Mouse (Mus musculus) kidney, adult 2 months (tissue): ENCODE data around the gene Nfib. TPM values are rescaled to one million over a fixed set of nuclear protein-coding genes. Genes with fewer than 3 reads are reported as not detected.

Source experiments
- DNase-seq: peaks from one replicate; pipeline ENCODE4 v3.0.0; 2021
- H3K27ac ChIP-seq: fragments of 200-500 bp; 2 replicates; pipeline ENCODE4 v1.5.1; 2012; ENCODE audit warnings: low read depth, low read length, control low read depth, inconsistent platforms; ENCODE audit not compliant: insufficient read depth
- H3K27me3 ChIP-seq: fragments of 200-500 bp; replicated peaks from 2 replicates; pipeline ENCODE4 v1.6.1; 2012; ENCODE audit warnings: mild to moderate bottlenecking, moderate library complexity, low read length, inconsistent platforms; ENCODE audit not compliant: control insufficient read depth, insufficient read depth
- H3K36me3 ChIP-seq: fragments of 200-500 bp; 2 replicates; pipeline ENCODE4 v1.6.1; 2012; ENCODE audit warnings: mild to moderate bottlenecking, moderate library complexity, low read length, inconsistent platforms; ENCODE audit not compliant: control insufficient read depth, insufficient read depth
- H3K4me1 ChIP-seq: fragments of 200-500 bp; 2 replicates; pipeline ENCODE4 v1.6.1; 2011; ENCODE audit warnings: low read length; ENCODE audit not compliant: control insufficient read depth, insufficient read depth
- H3K4me3 ChIP-seq: fragments of 200-500 bp; 2 replicates; pipeline ENCODE4 v1.5.1; 2011; ENCODE audit warnings: mild to moderate bottlenecking, low read depth, low read length, control low read depth; ENCODE audit not compliant: insufficient read depth
- CTCF ChIP-seq: fragments of 200-500 bp; conservative IDR thresholded peaks from 2 replicates; pipeline ENCODE4 v1.5.1; 2011; ENCODE audit warnings: low read depth, mild to moderate bottlenecking, control low read depth, low read length, moderate library complexity, mixed read lengths; ENCODE audit not compliant: insufficient read depth, insufficient read length
- POLR2A ChIP-seq: fragments of 200-500 bp; IDR thresholded peaks from one replicate; pipeline ENCODE4 v1.6.1; 2011; ENCODE audit warnings: low read depth, low read length, control low read depth
- WGBS: fragments of 180-500 bp; shearing (Covaris S2); methylation state at CpG from one replicate; pipeline ENCODE4 v1.1.7; 2018; 5-methylcytosine and 5-hydroxymethylcytosine counted together
- polyA plus RNA-seq: library from polyadenylated mRNA; depleted of rRNA; stranded (reverse); fragments of >200 nt; gene quantifications from 2 replicates; pipeline ENCODE4 v1.2.3, GENCODE M21; 2012

The Nfib gene
- polyA plus RNA-seq, 1 experiment, result 17.6 TPM

DNA sequence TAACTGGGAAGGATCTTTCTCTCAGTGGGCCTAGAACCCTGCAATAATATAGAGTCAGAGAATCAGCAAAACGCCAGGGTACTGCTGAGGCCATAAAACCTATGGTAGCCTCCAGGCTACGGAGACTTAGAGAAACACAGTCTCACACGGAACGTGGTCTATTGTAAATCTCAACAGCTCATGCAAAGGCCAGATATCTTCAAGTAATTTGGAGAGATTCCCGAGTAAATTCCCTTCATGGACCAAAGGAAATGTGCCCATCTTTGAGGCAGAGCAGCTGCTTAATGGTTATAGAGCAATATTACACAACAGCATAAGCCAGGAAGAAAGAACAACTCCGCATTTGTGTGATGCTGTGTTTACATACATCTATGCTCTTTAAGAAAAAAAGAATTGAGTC is 341.6 kb downstream of the Nfib start:
- Histone ChIP-seq H3K27me3 (no peaks in the 10 kb centered on the region), H3K4me1 (peaks cover 12% of the 10 kb centered on the region), H3K4me3 (no peak overlapping the region), H3K27ac (0 out of 2 replicates have a peak overlapping the region, but pooled peaks have one; percentile 11), H3K36me3 (no peaks in the 10 kb centered on the region)
- 76% methylated on average over 6 of the region's 6 CpGs for WGBS
- no peak for DNase-seq
- TF ChIP-seq CTCF (no peak), POLR2A (no peak)

- DNase-seq, result no peak
- peaks cover 15% of the 10 kb centered on the region for H3K4me1 ChIP-seq
- H3K27ac ChIP-seq, result no peak overlapping the region
- no peaks in the 10 kb centered on the region for H3K27me3 ChIP-seq
- no peaks in the 10 kb centered on the region for H3K36me3 ChIP-seq
- TF ChIP-seq POLR2A (no peak), CTCF (no peak)
- 85% methylated on average over 3 of the region's 3 CpGs for WGBS
- no peak overlapping the region for H3K4me3 ChIP-seq
These were observed 343.3 kb downstream of the Nfib start for GRCm38 (mm10) chr4:82362294-82362693.

GRCm38 (mm10) chr4:82360081-82360511 is 345.5 kb downstream of the Nfib start:
- no peaks in the 10 kb centered on the region for H3K27me3 ChIP-seq
- no peak overlapping the region for H3K4me3 ChIP-seq
- WGBS, result 83% methylated on average over 4 of the region's 4 CpGs
- peaks cover 17% of the 10 kb centered on the region for H3K4me1 ChIP-seq
- no peaks in the 10 kb centered on the region for H3K36me3 ChIP-seq
- no peak for DNase-seq
- H3K27ac ChIP-seq, result no peak overlapping the region
- no peak for TF ChIP-seq POLR2A
- TF ChIP-seq CTCF, result no peak

DNA sequence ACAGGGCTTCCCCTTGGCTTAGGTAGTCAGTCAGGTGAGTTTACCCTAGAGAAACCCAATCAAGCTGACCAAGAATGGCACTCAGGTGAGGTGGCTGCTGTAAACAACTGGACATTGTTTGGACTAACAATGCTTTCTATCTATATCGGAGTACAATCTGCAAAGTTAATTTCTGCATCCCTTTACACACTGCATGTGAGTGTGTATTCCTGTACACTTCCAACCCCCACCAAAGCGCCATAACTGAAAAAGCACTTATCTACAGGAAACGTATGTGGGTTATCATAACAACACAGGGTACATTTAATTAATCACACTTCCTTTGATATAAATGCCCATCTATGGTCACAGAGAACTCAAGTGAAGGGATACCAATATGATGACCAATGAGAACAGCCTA is 346.4 kb downstream of the Nfib start:
- TF ChIP-seq POLR2A, result no peak
- no peak for TF ChIP-seq CTCF
- no peak for DNase-seq
- peaks cover 14% of the 10 kb centered on the region for H3K4me1 ChIP-seq
- no peaks in the 10 kb centered on the region for H3K27me3 ChIP-seq
- no peaks in the 10 kb centered on the region for H3K36me3 ChIP-seq
- no peak overlapping the region for H3K27ac ChIP-seq
- 70% methylated on average over 3 of the region's 3 CpGs for WGBS
- no peak overlapping the region for H3K4me3 ChIP-seq

DNA sequence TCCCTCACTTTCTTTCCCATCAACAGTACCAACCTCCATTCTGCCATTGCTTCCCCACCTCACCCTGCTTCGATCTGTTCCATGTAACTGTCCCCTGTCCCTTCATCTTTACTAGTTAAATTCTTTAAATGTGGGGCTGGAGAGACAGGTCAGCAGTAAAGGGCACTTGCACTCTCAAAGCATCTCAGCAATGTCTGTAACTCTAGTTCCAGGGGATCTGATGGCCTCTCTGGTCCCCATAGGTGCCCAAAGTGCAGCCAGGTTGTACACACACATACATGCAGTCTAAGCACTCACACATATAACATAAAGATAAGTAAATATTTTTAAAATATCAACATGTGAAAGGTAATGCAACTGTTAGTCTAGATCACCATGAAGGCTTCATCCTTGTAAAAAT is 356.5 kb downstream of the Nfib start:
- TF ChIP-seq CTCF, result no peak
- no peak for TF ChIP-seq POLR2A
- DNase-seq, result no peak
- Histone ChIP-seq H3K27me3 (no peaks in the 10 kb centered on the region), H3K4me1 (peaks cover 2% of the 10 kb centered on the region; the same call in 1 of the 2 replicates), H3K36me3 (peaks cover 3% of the 10 kb centered on the region; the same call in 1 of the 2 replicates), H3K4me3 (no peak overlapping the region), H3K27ac (no peak overlapping the region)
- 97% methylated on average over 1 of the region's 1 CpGs for WGBS

GRCm38 (mm10) chr4:82344787-82345186 is 360.8 kb downstream of the Nfib start:
- H3K4me3 ChIP-seq, result no peak overlapping the region
- H3K27me3 ChIP-seq, result no peaks in the 10 kb centered on the region
- H3K4me1 ChIP-seq, result peaks cover 2% of the 10 kb centered on the region; the same call in 1 of the 2 replicates
- TF ChIP-seq POLR2A (no peak), CTCF (no peak)
- WGBS, result 12% methylated on average over 4 of the region's 4 CpGs
- peak; percentile 89 for DNase-seq
- H3K27ac ChIP-seq, result no peak overlapping the region
- H3K36me3 ChIP-seq, result no peaks in the 10 kb centered on the region; the same call in 1 of the 2 replicates

DNA sequence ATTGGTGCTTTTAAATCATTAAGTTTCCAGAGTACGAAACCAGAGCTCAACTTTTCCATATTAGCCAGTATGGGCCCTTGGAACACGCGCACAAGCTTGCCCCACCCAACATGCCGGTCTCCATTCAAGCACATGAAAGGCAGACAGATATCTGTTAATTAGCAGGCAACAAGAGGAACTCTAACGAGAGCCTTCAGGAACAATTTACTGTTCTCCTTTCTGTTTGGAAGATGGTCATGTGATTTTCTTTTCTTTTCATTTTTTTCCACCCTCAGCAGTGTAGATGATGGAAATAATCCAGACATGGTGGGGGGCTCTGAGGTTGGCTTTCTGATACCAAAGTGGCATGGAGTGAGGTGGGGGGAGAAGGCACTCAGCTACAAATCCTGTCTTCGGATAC is 361.3 kb downstream of the Nfib start:
- H3K27ac ChIP-seq, result no peak overlapping the region
- WGBS, result 56% methylated on average over 6 of the region's 6 CpGs
- TF ChIP-seq POLR2A (no peak), CTCF (no peak)
- H3K4me1 ChIP-seq, result peaks cover 2% of the 10 kb centered on the region; the same call in 1 of the 2 replicates
- no peak for DNase-seq
- H3K4me3 ChIP-seq, result no peak overlapping the region
- H3K36me3 ChIP-seq, result no peaks in the 10 kb centered on the region
- H3K27me3 ChIP-seq, result no peaks in the 10 kb centered on the region
